Mouse (Mus musculus) liver, postnatal 0 days (tissue): ENCODE measurements at regions not wholly inside any gene's neighbourhood (a gene's known extent, or its start where the extent isn't known, plus 50 kb on each side); places are given as distances from the start of the nearest gene placed in this dataset.

Experiments
- CTCF ChIP-seq: sonication (generic); IDR thresholded peaks from 2 replicates; pipeline ENCODE4 v1.5.1; 2016; ENCODE audit warnings: antibody characterized with exemption, low read depth
- EP300 ChIP-seq: IDR thresholded peaks from 2 replicates; pipeline ENCODE4 v1.6.1; 2016; ENCODE audit warnings: antibody characterized with exemption, low read depth, mild to moderate bottlenecking

- TF ChIP-seq CTCF (no peak), EP300 (no peak)
Observed at GRCm38 (mm10) chr2:161212322-161212882, 103.5 kb upstream of the Chd6 start.
